Mouse (Mus musculus) splenic B cell, adult 2 months (primary cell): ENCODE data around the gene Kcnf1.

ENCODE experiments used
- DNase-seq: peaks from one replicate; pipeline ENCODE4 v3.0.0-alpha.2; 2011; ENCODE audit warnings: low read depth, low spot score
- H3K27me3 ChIP-seq: 2 replicates; pipeline ENCODE4 v1.6.1; 2012; ENCODE audit warnings: mild to moderate bottlenecking, low read length, moderate library complexity, mixed read lengths; ENCODE audit not compliant: control insufficient read depth, poor library complexity, insufficient read depth, severe bottlenecking
- H3K36me3 ChIP-seq: 2 replicates; pipeline ENCODE4 v1.6.1; 2012; ENCODE audit warnings: mild to moderate bottlenecking, low read length, moderate library complexity, mixed read lengths; ENCODE audit not compliant: control insufficient read depth, poor library complexity, insufficient read depth, severe bottlenecking

The Kcnf1 gene

DNA sequence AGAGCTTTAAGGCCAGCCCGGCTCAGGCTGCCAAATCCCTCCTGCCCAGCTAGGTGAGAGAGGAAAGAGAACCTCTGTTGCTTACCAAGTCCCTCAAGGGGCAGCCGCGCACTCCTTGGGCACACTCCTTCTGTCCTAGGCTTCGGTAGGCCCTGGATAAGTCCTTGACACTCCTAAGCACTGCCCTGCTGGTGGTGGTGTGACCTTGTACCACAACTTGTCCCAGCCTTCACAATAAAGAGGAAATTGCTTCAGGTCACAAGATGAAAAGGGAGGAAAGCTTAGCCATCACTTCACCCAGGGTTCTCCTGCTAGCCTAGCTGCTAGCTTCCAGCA, at the start of gene Kcnf1:
Gene Kcnf1 (minus strand): TSS at position 132 of the 336 bp plus-strand sequence.
- DNase-seq: no peak
- no peaks in the 10 kb centered on the region for H3K36me3 ChIP-seq
- H3K27me3 ChIP-seq: no peaks in the 10 kb centered on the region; the same call in 1 of the 2 replicates

DNA sequence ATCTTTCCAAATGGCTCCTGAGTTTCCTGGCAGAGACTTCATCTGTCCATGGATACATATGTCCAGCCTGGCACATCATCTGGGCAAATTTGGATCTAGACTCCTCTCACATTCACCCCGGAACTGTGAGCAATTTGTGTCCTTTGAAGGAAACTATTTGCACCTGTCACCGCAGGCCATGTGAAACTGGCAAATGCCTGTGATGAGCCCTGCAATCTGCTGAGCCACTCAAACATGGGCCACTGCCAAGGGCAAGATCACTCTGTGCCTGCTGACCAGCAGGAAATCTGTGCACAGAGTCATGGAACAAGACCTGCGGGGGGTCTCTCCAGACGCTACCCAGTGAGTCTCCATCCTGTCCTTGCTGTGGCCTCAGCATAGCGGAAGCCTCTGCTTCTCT, 48.3 kb upstream of the Kcnf1 start:
- Histone ChIP-seq H3K36me3 (no peaks in the 10 kb centered on the region), H3K27me3 (no peaks in the 10 kb centered on the region)
- DNase-seq: no peak

DNA sequence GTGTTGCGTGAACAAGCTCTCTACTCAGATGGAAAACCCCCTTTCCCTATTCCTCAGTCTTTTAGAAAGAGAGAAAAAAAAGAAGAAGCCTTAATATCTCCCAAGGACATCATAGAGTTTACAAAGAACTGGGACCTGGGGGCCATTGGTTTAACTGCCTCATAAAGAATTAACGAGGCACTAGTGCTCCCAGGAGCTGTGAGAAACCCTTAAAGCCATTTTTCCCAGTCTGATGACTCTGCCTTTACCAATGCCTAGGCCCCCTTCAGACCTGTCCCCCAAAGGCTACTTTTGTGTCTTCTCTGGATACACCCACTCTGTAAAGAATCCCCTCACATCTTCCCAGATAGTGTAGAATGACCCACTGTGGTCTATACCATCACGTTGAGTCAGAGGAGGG, 46.4 kb upstream of the Kcnf1 start:
- no peaks in the 10 kb centered on the region for H3K27me3 ChIP-seq
- H3K36me3 ChIP-seq: no peaks in the 10 kb centered on the region
- DNase-seq: no peak

DNA sequence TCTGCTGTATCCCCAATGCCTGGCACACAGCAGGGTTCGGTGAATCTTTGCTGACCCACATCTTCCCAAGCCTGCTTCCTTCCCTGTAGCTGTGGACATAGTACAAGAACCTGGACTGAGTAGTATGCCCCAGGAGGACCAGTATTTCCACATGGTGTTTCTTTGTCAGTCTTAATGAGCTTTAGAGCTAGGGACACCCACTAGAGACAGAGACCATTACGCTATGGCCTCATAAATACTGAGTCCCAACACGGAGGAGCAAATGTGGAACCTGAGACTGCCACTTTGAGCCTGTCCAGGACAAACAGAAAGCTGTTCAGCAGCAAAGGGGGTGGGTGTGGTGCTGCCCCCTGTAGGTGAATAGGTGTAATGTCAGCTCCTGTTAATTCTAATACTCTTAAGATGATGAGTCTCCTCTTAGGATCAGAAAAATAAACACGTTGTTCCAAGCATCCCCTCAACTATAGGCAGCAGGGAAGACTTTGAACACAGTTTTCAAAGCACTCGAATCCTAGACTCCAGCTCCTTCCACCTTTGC, 45.3 kb upstream of the Kcnf1 start:
- H3K27me3 ChIP-seq: no peaks in the 10 kb centered on the region
- DNase-seq: peak; percentile 28
- H3K36me3 ChIP-seq: no peaks in the 10 kb centered on the region

DNA sequence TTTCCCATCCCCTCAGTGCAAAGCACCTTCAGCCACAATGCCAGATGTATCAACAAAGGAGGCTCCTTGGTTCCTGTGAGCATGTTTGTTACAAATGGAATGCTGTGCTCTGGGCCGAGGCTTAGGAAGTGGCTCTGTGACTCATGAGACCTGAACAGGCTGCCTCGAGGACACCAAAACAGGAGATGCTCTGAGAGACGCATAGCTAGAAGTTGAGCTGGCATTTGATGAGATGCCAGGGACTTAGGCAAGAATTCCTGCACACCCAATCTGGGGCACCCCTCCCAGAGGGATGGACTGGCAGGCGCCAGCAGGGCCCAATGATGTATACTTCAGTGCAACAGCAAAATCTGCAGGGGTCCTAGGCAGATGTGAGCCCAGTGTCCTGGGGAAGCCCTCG, 43.9 kb upstream of the Kcnf1 start:
- DNase-seq: no peak
- Histone ChIP-seq H3K27me3 (no peaks in the 10 kb centered on the region), H3K36me3 (no peaks in the 10 kb centered on the region)

DNA sequence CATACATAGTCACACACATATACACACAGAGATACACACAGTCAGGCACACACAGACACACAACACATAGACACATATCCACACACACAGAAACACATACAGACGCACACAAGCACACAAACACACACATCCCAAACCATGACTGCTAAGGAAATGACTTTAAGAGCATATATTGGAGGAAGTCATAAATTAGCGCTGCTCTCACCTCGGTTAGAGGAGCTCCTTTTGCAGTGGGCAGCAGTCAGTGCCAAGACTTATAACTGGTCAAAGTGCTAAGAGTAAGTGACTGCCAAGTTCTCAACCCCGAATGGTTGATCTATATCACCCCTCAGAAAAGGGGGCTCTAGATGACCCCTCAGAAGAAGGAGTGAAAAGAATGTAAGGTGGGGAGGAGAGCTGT, 42.4 kb upstream of the Kcnf1 start:
- no peak for DNase-seq
- no peaks in the 10 kb centered on the region for H3K27me3 ChIP-seq
- H3K36me3 ChIP-seq: no peaks in the 10 kb centered on the region

DNA sequence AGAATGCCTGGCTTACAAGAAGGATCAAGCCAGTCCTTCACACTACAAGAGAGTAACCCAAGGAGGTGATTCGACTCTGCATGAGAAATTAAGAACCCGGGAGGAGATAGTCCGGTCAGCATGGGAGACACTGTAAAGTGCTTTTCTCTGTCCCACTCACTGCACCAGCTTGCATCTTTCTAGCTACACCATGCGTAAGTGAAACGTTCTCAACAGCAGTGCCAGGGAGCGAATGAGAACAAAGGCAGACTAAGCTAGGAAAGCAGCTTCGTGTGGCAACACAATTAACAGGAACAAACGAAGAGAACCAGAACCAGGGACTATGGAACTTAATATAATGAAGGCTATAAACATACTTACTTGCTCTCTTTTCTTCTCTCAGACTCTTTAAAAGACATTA, 41.7 kb upstream of the Kcnf1 start:
- Histone ChIP-seq H3K36me3 (no peaks in the 10 kb centered on the region), H3K27me3 (no peaks in the 10 kb centered on the region)
- DNase-seq: no peak

DNA sequence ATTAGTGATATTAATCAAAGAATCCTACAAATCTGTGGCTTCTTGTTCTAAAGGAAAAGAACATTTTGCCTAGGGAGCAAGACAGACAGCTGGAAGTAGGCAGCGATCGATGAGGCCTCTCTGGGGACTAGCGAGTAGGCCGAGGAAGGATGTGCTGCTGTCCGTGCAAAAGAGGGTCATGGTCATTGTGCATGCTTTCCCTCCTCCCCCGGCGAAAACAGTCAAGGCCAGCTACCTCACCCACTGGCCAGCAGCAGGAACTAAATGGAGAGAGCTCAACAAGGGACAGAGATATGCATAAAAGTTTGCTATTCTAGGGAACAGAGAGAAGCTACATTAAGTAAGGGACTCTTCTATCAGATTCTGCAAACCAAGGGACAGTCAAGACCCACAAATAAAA, 39.1 kb upstream of the Kcnf1 start:
- Histone ChIP-seq H3K27me3 (no peaks in the 10 kb centered on the region), H3K36me3 (no peaks in the 10 kb centered on the region)
- no peak for DNase-seq

DNA sequence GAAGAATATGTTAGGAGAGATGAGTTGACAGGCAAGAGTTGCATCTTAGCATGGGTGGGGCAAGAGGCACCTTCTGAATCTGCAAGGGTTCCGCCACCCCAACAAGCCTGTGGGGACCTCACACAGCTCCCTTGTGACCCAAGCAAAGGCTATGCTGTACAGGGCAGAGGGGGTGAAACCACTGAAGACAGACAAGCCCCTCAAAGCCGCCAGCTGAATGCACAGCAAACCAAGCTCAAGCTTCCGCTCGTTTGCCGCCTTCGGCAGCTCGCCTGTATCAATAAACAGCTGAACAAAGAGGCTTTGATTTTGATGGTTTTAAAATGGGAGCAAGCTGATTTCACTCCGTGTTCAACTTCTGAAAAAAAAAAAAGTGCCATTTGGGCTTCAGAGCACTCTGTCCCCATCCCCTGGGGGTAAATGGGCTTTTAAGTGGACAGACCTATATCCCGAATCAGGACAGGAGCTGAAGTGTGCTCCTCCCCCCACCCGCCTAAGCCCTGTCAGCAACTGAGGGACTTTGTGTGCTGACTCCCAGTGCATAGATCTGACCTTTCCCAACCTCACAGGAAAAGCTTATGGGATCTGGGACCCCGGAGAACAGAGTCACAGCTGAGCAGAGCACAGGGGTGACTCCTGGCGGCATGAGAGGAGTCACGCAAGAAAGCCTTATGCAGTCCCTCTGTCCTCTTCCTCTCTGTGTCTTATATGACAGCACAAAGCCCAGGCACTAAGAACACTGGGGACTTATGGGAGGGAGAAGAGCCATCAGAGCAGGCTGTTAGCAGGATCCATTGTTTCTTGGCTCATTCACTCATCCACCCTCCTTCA, 26.0 kb upstream of the Kcnf1 start:
- no peak for DNase-seq
- Histone ChIP-seq H3K27me3 (no peaks in the 10 kb centered on the region), H3K36me3 (no peaks in the 10 kb centered on the region)

DNA sequence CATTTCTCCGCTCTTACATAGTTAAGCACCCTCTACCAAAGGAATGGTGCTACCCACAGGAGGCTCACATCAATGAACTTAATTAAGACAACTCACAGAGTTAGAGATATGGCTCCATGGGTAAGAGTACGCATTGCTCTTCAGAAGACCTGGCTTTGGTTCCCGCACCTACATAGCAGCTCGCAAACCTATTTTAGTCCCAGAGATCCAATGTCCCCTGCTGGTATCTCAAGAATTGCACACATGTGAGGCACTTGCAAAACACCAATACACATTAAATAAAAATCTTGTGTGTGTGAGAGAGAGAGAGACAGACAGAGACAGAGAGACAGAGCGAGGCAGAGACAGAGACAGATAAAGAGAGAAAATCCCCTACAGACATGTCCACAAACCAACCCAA, 21.9 kb upstream of the Kcnf1 start:
- no peaks in the 10 kb centered on the region for H3K36me3 ChIP-seq
- DNase-seq: no peak
- no peaks in the 10 kb centered on the region for H3K27me3 ChIP-seq

DNA sequence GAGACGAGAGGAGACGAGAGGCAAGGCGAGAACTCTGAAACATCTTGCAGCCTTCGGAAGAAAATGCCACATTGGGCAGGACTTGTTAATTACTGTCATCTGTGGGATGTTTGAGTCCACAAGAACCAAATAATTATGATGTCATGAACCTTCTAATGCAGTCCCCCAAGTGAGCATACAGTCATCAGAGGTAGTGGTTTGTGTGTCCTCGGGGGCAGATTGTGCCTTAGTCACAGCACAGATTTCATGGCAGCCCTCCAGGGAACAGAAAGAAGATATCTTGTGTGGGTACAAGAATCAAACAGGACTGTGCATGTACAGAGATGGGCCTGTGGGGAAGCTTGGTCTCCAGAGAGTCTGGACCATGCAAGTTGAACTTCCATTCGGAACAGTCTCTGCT, 17.5 kb upstream of the Kcnf1 start:
- Histone ChIP-seq H3K36me3 (no peaks in the 10 kb centered on the region), H3K27me3 (no peaks in the 10 kb centered on the region)
- no peak for DNase-seq

DNA sequence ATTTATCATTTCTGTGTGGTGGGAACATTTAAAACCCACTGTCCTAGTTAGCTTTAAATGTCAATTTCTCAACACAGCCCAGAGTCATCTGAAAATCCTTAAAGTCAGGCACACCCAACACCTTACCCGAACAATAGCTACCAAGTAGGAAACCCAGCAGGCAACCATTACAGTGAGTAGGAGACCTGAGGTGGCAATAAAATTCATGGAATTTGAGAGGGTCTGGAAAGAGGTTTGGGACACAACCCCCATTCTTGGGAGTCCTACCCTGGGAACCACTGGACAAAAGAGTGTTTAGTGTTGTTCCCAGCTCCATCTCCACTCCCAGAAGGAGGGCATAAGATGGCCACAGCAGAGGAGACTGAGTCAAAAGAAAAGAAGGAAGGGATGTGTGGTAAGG, 16.6 kb upstream of the Kcnf1 start:
- Histone ChIP-seq H3K36me3 (no peaks in the 10 kb centered on the region), H3K27me3 (no peaks in the 10 kb centered on the region)
- no peak for DNase-seq

DNA sequence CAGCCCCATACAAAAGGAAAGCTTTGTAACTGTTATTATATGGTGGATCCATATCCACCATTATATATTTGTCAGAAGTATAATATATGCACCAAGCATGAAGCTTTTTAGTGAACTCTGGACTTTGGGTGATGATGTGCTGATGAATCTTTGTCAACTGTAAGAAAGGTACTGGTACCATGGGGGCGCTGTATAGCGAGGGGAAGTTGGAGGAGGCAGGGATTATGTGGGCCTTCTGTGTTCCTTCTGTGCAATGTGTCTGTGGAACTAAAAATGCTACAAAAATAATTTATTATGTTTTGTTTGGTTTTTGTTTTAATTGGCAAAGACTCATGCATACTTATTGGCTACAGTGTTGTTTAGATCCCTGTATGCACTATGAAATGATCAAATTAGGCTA, 16.2 kb upstream of the Kcnf1 start:
- Histone ChIP-seq H3K27me3 (no peaks in the 10 kb centered on the region), H3K36me3 (no peaks in the 10 kb centered on the region)
- DNase-seq: no peak

DNA sequence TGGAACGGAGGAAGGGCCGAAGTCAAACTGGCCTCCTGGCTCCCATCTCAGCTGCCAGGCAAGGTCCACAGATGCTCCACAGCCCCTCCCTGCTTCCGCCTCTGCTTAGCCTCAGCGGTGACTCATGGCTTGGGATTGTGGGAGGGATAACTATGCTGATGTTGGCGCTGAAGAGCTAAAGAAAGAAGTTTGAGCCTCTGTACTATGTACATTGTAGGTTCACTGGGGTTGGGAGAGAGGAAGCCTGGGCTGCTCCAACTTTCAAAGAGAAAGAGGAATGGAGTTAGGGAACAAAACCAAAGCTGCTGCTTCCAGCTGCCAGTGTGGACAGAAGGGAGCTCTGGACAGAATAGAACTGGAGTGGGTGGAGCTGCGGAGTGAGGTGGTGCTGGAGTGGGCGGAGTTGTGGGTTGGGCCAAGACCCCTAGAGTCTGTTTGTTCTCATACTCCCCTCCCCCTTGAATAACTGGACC, 7.7 kb upstream of the Kcnf1 start:
- no peaks in the 10 kb centered on the region for H3K27me3 ChIP-seq
- no peak for DNase-seq
- H3K36me3 ChIP-seq: no peaks in the 10 kb centered on the region

DNA sequence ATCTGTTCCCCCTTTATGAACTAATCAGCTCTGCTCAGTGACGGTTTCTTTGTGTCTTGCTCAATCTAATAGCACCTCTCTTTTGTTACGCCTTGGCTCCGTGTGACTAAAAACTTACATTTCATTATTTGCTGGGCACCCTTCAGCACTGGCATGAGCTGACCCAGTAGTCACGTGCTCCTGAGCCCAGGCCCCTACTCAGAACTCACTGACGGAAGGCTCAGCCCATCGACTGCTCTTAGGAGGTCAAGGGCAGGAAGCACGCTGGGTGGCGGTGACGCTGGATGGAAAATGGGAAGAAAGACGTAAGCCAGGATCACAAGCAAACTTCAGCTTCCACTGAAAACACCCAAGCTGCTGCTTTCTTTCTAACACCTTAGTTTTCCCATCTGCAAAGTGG, 7.1 kb upstream of the Kcnf1 start:
- Histone ChIP-seq H3K27me3 (no peaks in the 10 kb centered on the region), H3K36me3 (no peaks in the 10 kb centered on the region)
- DNase-seq: no peak
